Mouse (Mus musculus): Measurements from ENCODE around the gene Olfr106-ps.

The Olfr106-ps gene

DNA sequence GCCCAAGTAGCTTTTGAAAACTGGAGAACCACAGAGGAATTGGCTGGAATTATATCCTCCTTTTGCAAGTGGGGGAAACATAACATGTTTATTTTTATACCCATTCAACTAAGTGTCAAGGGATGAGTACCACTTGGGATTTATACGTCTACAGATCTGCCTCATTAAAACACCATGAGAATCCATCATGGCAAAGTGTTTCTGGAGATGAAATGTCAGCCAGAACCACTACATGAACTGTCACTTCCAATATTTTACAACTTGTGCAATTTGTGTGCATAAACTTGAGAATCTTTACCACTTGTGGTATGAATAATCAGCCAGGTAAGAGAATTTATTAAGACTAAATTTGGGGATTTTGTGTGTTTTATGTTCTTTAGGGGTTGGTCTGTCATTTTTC, at the start of gene Olfr106-ps:
Gene Olfr106-ps, plus strand, starts transcription at position 301 of the 400 bp plus-strand sequence.
- no peak for DNase-seq (ENCODE audit: low read depth, low spot score)

DNA sequence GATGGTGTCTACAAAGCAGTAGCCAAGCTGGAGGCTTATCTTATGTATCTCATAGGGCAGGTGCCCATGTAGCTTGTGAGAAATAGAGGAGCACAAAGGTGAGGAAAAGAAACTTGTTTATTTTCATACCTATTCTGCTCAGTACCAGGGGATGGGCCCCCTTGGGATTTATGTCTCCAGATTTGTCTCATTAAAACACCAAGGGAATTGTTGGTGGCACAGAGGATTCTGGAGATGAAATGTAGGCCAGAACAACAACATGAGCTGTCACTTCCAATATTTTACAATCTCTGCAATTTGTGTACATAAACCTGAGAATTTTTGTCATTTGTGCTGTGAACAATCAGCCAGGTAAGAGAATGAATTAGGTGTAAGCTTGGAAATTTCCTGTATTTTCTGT, 30.9 kb upstream of the Olfr106-ps start, which contains the start of gene Olfr104-ps:
Gene Olfr104-ps, plus strand, starts transcription at position 301 of the 400 bp plus-strand sequence.
- no peak for DNase-seq (ENCODE audit: low read depth, low spot score)

DNA sequence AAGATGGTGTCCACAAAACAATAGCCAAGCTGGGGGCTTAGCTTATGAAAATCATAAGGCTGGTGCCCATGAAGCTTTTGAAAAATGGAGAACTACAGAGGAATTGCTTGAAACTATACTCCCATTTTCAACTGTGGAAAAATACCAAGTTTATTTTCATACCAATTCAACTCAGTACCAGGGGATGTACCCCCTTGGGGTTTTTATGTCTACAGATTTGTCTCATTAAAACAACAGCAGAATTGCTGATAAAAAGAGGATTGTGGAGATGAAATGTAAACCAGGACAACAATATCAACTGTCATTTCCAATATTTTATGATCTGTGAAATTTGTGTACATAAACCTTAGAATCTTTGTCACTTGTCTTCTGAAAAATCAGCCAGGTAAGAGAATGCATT, 11.5 kb upstream of the Olfr106-ps start, which contains the start of gene Olfr105-ps:
Gene Olfr105-ps, plus strand, starts transcription at position 301 of the 400 bp plus-strand sequence.
- no peak for DNase-seq (ENCODE audit: low read depth, low spot score)

DNA sequence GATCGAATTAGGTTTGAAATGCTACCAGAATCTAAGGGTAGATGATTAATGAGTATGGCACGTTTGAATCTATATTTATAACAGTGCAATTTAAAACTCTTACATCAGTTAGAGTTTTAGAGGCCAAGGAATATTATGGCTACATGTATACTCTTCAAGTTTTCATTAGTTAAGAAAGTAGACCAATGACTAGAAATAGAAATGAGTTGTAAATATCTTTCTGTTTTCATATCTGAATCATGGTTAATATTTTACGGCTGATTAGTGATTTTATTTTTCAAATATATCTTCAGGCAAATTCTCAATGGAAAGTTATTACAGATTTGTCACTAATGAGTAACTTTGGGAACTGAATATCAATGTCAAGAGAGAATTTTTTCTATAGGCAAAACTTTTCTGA, 8.7 kb downstream of the Olfr106-ps start, which contains the start of gene Olfr107:
Gene Olfr107, plus strand, starts transcription at position 301 of the 400 bp plus-strand sequence.
- no peak for DNase-seq (ENCODE audit: low read depth, low spot score)

DNA sequence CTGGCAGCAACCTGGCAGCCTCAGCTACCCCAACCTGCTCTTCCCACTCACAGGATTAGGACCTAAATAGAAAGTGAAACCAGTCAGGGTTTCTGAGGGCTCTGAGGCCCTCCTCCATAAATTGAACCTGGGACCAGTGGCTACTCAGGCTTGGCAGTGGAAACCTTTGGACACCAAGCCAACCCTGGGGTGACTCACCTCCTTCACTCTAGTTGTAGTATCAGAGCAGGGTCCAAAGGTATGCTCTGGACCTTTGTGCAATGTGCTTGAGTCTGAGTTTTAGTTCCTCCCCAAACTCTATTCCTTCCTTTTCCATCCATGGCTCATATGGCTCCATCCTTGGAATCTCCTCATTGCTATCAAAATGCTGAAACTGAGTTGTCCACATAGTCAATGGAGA, 23.2 kb downstream of the Olfr106-ps start:
- DNase-seq (ENCODE audit: low read depth, low spot score), result no peak

DNA sequence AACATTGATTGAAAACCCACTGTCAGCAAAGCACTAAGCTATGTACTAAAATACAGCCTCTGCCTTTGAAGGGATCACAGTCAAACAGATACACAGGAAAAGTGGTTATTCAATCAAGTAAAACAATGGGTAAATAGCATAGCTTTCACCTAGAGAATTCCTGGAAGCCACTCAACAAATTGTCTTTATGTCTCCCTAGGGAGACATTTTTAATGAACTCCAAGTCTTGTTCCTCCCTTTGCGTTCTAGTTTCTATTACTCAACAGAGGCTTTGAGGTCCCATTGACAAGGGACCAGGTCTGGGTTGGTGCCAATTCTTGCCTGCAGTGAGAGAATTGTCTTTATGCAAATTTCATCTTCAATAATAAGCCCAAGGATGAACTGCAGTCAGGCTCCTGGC, 55.0 kb downstream of the Olfr106-ps start, which contains the start of gene Olfr108:
Gene Olfr108, plus strand, starts transcription at position 301 of the 400 bp plus-strand sequence.
- DNase-seq (ENCODE audit: low read depth, low spot score), result no peak
